Mouse (Mus musculus): ENCODE measurements at regions not wholly inside any gene's neighbourhood (a gene's known extent, or its start where the extent isn't known, plus 50 kb on each side); places are given as distances from the start of the nearest gene placed in this dataset.

DNA sequence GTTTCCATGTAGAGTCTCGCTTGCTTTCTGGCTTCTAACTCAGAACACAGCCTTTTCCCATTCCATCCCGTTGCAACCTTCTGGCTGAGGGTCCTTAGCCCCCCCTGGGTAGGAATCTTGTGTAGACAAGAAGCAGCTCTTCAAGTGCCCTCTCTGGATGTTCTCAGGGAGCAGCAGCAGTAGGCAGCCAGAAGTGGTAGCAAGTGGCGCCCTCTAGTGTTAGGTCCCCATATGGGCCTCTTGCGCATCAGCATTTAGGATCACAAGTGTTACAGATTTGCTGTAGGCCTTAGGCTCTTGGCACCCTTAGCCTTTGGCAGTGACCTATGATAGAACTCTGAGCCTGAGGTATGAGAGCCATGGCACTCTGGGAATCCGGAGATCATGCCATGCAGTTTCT, 239.0 kb downstream of the Hhipl2 start:
- DNase-seq (ENCODE audit: low spot score), result peak; percentile 46
- WGBS, result 52% methylated on average over 5 of the region's 5 CpGs
- Histone ChIP-seq H3K4me2 (ENCODE audit: low read depth, low read length, poor library complexity, severe bottlenecking) (no peak overlapping the region), H3K4me3 (ENCODE audit: low read depth, low read length) (no peak overlapping the region), H3K27me3 (ENCODE audit: insufficient read depth, low read length) (no peaks in the 10 kb centered on the region), H3K36me3 (ENCODE audit: insufficient read depth, low read length) (no peaks in the 10 kb centered on the region), H3K9ac (replicated peaks; ENCODE audit: low read length, poor library complexity, severe bottlenecking) (no peak overlapping the region), H3K9me3 (ENCODE audit: low read length) (no peaks in the 10 kb centered on the region), H3K27ac (ENCODE audit: low read depth, low read length) (no peak overlapping the region), H3K4me1 (ENCODE audit: insufficient read depth, low read length) (no peaks in the 10 kb centered on the region)
- TF ChIP-seq CTCF (IDR thresholded peaks at IDR 0.05), result peak; percentile 74
- no peak for ATAC-seq (ENCODE audit: low FRiP score)

DNA sequence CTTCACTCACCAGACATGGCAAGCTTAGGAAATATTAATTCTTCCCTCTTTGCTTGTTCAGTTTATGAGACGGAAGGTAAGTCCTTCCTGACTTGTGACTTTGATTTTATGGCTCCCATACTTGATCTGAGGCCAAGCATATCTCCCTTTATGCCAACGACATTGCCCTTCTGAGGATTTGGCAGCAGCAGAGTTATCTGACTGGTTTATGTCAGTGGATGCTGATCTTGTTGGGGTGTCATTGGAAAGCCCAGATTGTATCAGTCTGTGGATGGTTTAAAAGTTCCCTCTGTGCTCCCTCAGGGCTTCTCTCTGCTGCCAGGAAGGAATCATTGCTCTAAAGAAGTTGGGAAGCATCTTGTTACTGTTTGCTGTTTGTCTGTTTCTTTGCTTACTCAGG, 242.5 kb downstream of the Hhipl2 start:
- H3K9me3 ChIP-seq (ENCODE audit: low read length), result no peaks in the 10 kb centered on the region
- no peak overlapping the region for H3K27ac ChIP-seq (ENCODE audit: low read depth, low read length)
- DNase-seq (ENCODE audit: low spot score) (no peak), ATAC-seq (ENCODE audit: low FRiP score) (no peak)
- no peak overlapping the region for H3K4me2 ChIP-seq (ENCODE audit: low read depth, low read length, poor library complexity, severe bottlenecking)
- no peak overlapping the region for H3K4me3 ChIP-seq (ENCODE audit: low read depth, low read length)
- no peaks in the 10 kb centered on the region for H3K27me3 ChIP-seq (ENCODE audit: insufficient read depth, low read length)
- H3K36me3 ChIP-seq (ENCODE audit: insufficient read depth, low read length), result no peaks in the 10 kb centered on the region
- 84% methylated on average over 2 of the region's 2 CpGs for WGBS
- H3K9ac ChIP-seq (replicated peaks; ENCODE audit: low read length, poor library complexity, severe bottlenecking), result no peak overlapping the region
- no peaks in the 10 kb centered on the region for H3K4me1 ChIP-seq (ENCODE audit: insufficient read depth, low read length)
- TF ChIP-seq CTCF (IDR thresholded peaks at IDR 0.05), result no peak

DNA sequence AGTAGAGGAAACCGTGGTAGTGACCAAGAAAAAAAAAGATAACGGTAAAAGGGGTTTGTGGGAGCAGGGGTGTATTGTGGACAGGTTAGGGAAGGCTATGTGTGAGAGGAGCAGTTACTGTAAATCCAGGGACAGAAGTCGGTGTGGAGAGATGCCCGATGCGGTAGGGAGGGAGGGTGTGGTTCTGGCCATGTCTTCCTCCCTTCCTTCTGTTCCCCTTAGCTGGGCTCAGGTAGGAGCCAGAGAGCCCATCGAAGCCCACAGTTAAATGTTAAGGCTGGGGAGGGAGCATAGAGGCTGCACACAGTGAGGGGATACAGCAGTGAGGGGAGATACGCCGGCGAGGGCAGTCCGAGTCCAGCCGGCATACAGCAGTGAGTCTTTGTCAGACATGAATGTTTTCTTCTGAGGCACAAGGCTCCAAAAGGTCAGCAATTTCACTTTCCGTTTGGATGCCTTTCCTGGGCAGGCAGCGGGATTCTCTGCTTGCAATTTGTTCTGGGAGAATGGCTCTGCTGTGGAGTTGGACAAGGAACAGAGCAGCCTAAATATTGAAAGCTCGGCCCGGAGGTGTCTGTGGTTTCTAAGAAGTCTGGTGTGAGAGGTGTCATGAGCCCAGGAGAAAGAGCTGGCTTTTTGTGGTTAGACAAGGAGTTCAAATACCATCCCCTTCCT, 244.5 kb downstream of the Hhipl2 start:
- Histone ChIP-seq H3K36me3 (ENCODE audit: insufficient read depth, low read length) (no peaks in the 10 kb centered on the region), H3K27ac (ENCODE audit: low read depth, low read length) (no peak overlapping the region), H3K9ac (replicated peaks; ENCODE audit: low read length, poor library complexity, severe bottlenecking) (no peak overlapping the region), H3K4me2 (ENCODE audit: low read depth, low read length, poor library complexity, severe bottlenecking) (no peak overlapping the region), H3K4me1 (ENCODE audit: insufficient read depth, low read length) (no peaks in the 10 kb centered on the region), H3K4me3 (ENCODE audit: low read depth, low read length) (no peak overlapping the region), H3K27me3 (ENCODE audit: insufficient read depth, low read length) (no peaks in the 10 kb centered on the region), H3K9me3 (ENCODE audit: low read length) (no peaks in the 10 kb centered on the region)
- DNase-seq (ENCODE audit: low spot score) (no peak), ATAC-seq (ENCODE audit: low FRiP score) (no peak)
- no peak for TF ChIP-seq CTCF (IDR thresholded peaks at IDR 0.05)
- WGBS, result 79% methylated on average over 15 of the region's 15 CpGs

DNA sequence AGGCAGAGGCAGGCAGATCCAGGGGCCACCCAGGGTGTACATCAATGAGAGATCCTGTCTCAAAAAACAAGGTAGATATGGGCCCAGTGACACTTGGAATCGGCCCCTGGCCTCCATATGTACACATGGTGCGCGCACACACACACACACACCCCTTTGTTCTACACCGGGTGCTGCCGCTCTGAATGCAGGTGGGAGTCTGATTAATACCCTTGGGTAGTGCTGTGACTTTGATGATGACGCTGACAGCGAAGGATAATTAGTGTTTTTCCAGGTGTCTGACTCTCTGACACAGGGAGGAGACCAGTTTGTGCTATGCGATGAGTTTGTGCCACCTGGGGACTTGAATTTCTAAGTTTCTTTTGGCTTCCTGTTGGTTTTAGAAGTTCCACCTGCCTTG, 251.3 kb downstream of the Hhipl2 start:
- Histone ChIP-seq H3K4me2 (ENCODE audit: low read depth, low read length, poor library complexity, severe bottlenecking) (no peak overlapping the region), H3K9me3 (ENCODE audit: low read length) (no peaks in the 10 kb centered on the region), H3K27me3 (ENCODE audit: insufficient read depth, low read length) (no peaks in the 10 kb centered on the region), H3K4me1 (ENCODE audit: insufficient read depth, low read length) (no peaks in the 10 kb centered on the region), H3K4me3 (ENCODE audit: low read depth, low read length) (no peak overlapping the region), H3K27ac (ENCODE audit: low read depth, low read length) (no peak overlapping the region), H3K9ac (replicated peaks; ENCODE audit: low read length, poor library complexity, severe bottlenecking) (no peak overlapping the region), H3K36me3 (ENCODE audit: insufficient read depth, low read length) (no peaks in the 10 kb centered on the region)
- no peak for TF ChIP-seq CTCF (IDR thresholded peaks at IDR 0.05)
- no peak for DNase-seq (ENCODE audit: low spot score)
- no peak for ATAC-seq (ENCODE audit: low FRiP score)
- 81% methylated on average over 8 of the region's 8 CpGs for WGBS

DNA sequence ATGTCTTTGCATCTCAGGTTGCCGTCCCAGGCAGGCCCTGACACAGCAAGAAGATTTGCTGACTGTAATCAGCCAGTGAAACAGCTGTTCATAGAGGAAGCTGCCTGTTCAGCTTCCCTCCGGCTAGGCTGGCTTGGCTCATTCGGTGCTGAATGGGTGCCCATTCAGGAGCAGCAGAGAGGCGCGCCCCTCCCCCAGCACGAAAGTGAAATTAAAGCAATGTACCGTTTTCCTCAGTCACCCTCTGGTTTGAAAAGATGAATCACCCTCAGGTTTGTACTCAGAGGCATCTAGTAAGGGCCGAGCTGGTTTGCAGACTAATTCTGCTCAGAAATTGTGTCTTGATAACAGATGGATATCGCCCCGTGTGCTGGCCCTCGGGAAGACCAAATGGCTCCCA, 251.7 kb downstream of the Hhipl2 start:
- 59% methylated on average over 11 of the region's 11 CpGs for WGBS
- TF ChIP-seq CTCF (IDR thresholded peaks at IDR 0.05), result no peak
- no peaks in the 10 kb centered on the region for H3K9me3 ChIP-seq (ENCODE audit: low read length)
- no peaks in the 10 kb centered on the region for H3K36me3 ChIP-seq (ENCODE audit: insufficient read depth, low read length)
- no peak for ATAC-seq (ENCODE audit: low FRiP score)
- H3K4me3 ChIP-seq (ENCODE audit: low read depth, low read length), result no peak overlapping the region
- H3K9ac ChIP-seq (replicated peaks; ENCODE audit: low read length, poor library complexity, severe bottlenecking), result no peak overlapping the region
- H3K4me2 ChIP-seq (ENCODE audit: low read depth, low read length, poor library complexity, severe bottlenecking), result no peak overlapping the region
- H3K27me3 ChIP-seq (ENCODE audit: insufficient read depth, low read length), result no peaks in the 10 kb centered on the region
- DNase-seq (ENCODE audit: low spot score), result peak; percentile 30
- no peak overlapping the region for H3K27ac ChIP-seq (ENCODE audit: low read depth, low read length)
- no peaks in the 10 kb centered on the region for H3K4me1 ChIP-seq (ENCODE audit: insufficient read depth, low read length)

DNA sequence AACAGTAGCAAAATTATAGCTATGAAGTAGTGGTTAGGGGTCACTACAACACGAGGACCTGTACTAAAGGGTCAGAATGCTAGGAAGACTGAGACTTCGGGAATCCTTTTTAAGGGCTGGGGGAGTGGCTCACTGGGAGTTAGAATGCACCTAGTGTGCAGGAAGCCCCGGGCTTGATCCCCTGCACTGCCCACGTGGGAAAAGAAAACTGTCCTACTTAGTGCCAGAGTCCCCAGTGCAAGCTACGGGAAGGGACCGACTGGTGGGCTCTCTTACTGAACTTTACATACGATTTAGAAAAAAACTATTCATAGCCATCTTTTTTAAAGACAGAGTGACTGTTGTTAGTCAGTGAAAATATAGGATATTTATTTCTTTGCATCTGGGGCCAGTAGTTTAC, 252.5 kb downstream of the Hhipl2 start:
- no peaks in the 10 kb centered on the region for H3K36me3 ChIP-seq (ENCODE audit: insufficient read depth, low read length)
- 77% methylated on average over 7 of the region's 7 CpGs for WGBS
- no peak for TF ChIP-seq CTCF (IDR thresholded peaks at IDR 0.05)
- no peaks in the 10 kb centered on the region for H3K27me3 ChIP-seq (ENCODE audit: insufficient read depth, low read length)
- no peak overlapping the region for H3K4me2 ChIP-seq (ENCODE audit: low read depth, low read length, poor library complexity, severe bottlenecking)
- no peak overlapping the region for H3K27ac ChIP-seq (ENCODE audit: low read depth, low read length)
- no peak for DNase-seq (ENCODE audit: low spot score)
- ATAC-seq (ENCODE audit: low FRiP score), result no peak
- no peak overlapping the region for H3K9ac ChIP-seq (replicated peaks; ENCODE audit: low read length, poor library complexity, severe bottlenecking)
- H3K4me3 ChIP-seq (ENCODE audit: low read depth, low read length), result no peak overlapping the region
- H3K4me1 ChIP-seq (ENCODE audit: insufficient read depth, low read length), result no peaks in the 10 kb centered on the region
- H3K9me3 ChIP-seq (ENCODE audit: low read length), result no peaks in the 10 kb centered on the region

All from midbrain, postnatal 0 days (tissue).